Comparison of ENCODE assay signal across 12 mouse cellular contexts in the genomic region with DNA sequence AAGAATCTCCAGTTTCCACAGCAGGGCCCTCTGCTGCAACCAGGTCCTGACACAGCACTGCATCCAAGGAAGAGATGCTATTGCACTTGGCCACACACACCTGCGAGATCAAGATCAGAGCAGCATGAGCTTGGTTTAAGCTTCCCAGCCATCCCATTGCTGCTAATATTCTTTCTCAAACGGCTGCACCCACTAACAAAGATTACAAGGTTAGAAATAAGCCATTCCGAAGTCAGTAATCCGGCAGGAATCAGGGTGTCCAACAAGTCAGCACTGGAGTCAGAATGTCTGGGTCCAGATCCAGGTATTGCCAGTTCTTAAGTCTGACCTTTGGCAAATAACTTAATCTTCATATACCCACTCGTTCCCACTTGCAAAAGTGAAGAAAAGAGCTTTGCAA.
"Had no signal": no experiment of that assay in that cellular context is flagged by ENCODE, and none has a peak within 500 bp of the region (broad histone marks: within the 10 kb centered on the region; RNA-seq: fewer than 3 reads in every experiment).

No protein-coding gene starts in this region.

- DNase-seq: left cerebral cortex, postnatal 4 days; liver; liver, embryonic 13.5 days; liver, postnatal 0 days; lung, adult 18-20 months; lung, adult 2 months; lung, embryonic 14.5 days; lung, postnatal 10 days; lung, postnatal 14 days; lung, postnatal 36 days; lung, postnatal 4 days; midbrain, embryonic 14.5 days had no signal
